Mouse (Mus musculus): Measurements from ENCODE around the gene Nup98. TPM values are rescaled to one million over a fixed set of nuclear protein-coding genes. Genes with fewer than 3 reads are reported as not detected.

The Nup98 gene
- polyA plus RNA-seq, 1 experiment = 16.1 TPM

DNA sequence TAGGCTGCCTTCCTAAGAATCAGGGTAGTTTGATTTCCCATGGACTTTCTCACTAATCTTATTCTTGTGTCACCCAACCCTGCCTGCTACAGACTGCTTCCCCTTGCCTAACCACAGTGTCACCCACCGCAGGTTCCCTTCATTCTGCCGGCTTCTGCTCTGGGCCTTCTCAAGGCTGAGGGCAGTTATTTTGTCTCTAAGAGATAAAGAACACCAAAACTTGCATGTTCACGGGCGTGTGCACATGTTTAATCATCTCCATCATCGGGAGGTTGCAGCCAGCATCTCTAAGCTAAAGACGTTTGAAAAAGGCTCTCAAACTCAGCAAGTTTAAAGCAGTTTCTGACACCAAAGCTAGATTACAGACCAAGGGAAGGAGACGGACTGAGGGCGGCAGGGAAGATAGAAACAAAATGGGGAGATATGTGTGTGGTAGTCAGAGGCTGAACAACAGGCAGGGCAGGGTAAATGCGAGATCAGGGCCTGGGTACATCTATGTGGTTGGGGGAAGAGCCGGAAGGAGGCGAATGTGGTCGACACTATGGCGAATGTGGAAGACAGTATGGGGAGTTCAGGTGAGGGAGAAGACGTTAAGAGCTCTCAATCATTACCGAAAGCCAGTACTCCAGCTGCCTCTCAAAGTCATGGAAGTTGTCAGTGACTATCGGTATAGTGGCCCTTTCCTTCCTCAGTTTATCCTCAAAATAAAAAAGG is 38.9 kb upstream of the Nup98 start:
- Histone ChIP-seq H3K4me2 (ENCODE audit: low read depth) (peak overlapping the region; percentile 90), H3K4me3 (peak overlapping the region; percentile 79), H3K27me3 (ENCODE audit: control insufficient read depth, insufficient read depth, insufficient read length) (no peaks in the 10 kb centered on the region), H3K36me3 (ENCODE audit: control insufficient read depth, insufficient read depth) (no peaks in the 10 kb centered on the region), H3ac (ENCODE audit: control insufficient read depth, insufficient read length) (peak overlapping the region; percentile 60), H3K79me2 (ENCODE audit: control insufficient read depth, insufficient read depth) (peaks cover 58% of the 10 kb centered on the region)
- TF ChIP-seq MAX (IDR thresholded peaks at IDR 0.05; ENCODE audit: low read depth) = no peak
- no peak for TF ChIP-seq TCF3 (IDR thresholded peaks at IDR 0.05; ENCODE audit: insufficient read length, low read depth)
- no peak for TF ChIP-seq POLR2A (IDR thresholded peaks at IDR 0.05; ENCODE audit: insufficient read length, low read depth)
- TF ChIP-seq POLR2AphosphoS2 (IDR thresholded peaks at IDR 0.05; ENCODE audit: insufficient read length, low read depth) = no peak
- TF ChIP-seq USF1 (IDR thresholded peaks at IDR 0.05; ENCODE audit: low read depth) = no peak
- no peak for TF ChIP-seq E2F4 (IDR thresholded peaks at IDR 0.05; ENCODE audit: insufficient read depth)
- TF ChIP-seq SRF (IDR thresholded peaks at IDR 0.05; ENCODE audit: control insufficient read depth, insufficient read length, low read depth) = no peak
- no peak for TF ChIP-seq REST (IDR thresholded peaks at IDR 0.05; ENCODE audit: insufficient read depth, insufficient read length)
- TF ChIP-seq TCF12 (IDR thresholded peaks at IDR 0.05; ENCODE audit: insufficient read depth, poor library complexity, severe bottlenecking) = no peak
- TF ChIP-seq MYOG (IDR thresholded peaks at IDR 0.05; ENCODE audit: control insufficient read depth in 1 of 3, insufficient read depth in 1 of 3, insufficient read length in 2 of 3, low read depth in 2 of 3) = no peak
- no peak for TF ChIP-seq CEBPB (IDR thresholded peaks at IDR 0.05; ENCODE audit: insufficient read depth, poor library complexity, severe bottlenecking)
- TF ChIP-seq MYOD1 (IDR thresholded peaks at IDR 0.05; ENCODE audit: control insufficient read depth in 1 of 3, insufficient read length in 2 of 3, low read depth in 2 of 3) = no peak

DNA sequence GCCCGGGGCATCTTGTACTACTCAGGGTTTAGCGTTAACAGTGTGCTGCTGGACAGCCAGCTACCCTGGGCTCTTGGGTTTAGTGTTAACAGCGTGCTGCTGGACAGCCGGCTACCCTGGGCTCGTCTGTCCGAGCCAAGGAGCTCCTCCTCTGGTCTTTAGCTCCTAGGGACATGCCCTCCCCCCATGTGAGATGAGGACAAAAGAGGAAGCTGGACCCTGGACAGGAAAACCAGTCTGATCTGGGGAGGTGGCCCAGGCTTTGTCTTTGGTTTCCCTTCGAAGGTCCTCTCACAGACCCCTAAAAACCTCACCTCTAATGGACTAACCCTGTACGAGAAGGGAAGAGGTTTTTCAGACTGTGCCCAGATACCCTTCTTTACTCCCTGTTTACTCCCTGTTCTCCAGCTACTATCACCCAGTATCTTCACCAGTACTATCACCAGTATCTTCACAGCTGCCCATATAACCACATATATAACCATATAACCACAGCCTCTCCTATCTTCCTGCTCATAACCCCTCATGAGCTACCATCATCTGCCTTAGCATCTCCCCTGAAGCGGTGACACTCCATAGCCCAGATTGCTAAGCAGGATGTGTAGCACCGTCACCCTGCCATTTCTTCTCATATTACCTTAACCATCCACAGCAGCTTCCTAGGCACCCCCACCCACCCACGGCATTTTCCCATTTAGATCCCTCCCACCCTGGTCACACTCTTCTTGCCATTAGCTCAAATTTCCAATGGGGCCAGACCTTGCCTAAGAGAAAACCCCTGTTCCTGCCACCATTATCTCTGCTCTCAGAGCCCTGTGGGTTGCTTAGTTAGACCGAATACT is 37.2 kb upstream of the Nup98 start:
- H3ac ChIP-seq (ENCODE audit: control insufficient read depth, insufficient read length) = no peak overlapping the region
- peaks cover 70% of the 10 kb centered on the region for H3K79me2 ChIP-seq (ENCODE audit: control insufficient read depth, insufficient read depth)
- H3K36me3 ChIP-seq (ENCODE audit: control insufficient read depth, insufficient read depth) = no peaks in the 10 kb centered on the region
- no peaks in the 10 kb centered on the region for H3K27me3 ChIP-seq (ENCODE audit: control insufficient read depth, insufficient read depth, insufficient read length)
- no peak for TF ChIP-seq POLR2AphosphoS2 (IDR thresholded peaks at IDR 0.05; ENCODE audit: insufficient read length, low read depth)
- no peak for TF ChIP-seq TCF12 (IDR thresholded peaks at IDR 0.05; ENCODE audit: insufficient read depth, poor library complexity, severe bottlenecking)
- no peak for TF ChIP-seq MAX (IDR thresholded peaks at IDR 0.05; ENCODE audit: low read depth)
- TF ChIP-seq REST (IDR thresholded peaks at IDR 0.05; ENCODE audit: insufficient read depth, insufficient read length) = no peak
- TF ChIP-seq TCF3 (IDR thresholded peaks at IDR 0.05; ENCODE audit: insufficient read length, low read depth) = no peak
- no peak for TF ChIP-seq E2F4 (IDR thresholded peaks at IDR 0.05; ENCODE audit: insufficient read depth)
- no peak for TF ChIP-seq MYOD1 (IDR thresholded peaks at IDR 0.05; ENCODE audit: control insufficient read depth in 1 of 3, insufficient read length in 2 of 3, low read depth in 2 of 3)
- no peak for TF ChIP-seq USF1 (IDR thresholded peaks at IDR 0.05; ENCODE audit: low read depth)
- no peak for TF ChIP-seq POLR2A (IDR thresholded peaks at IDR 0.05; ENCODE audit: insufficient read length, low read depth)
- TF ChIP-seq MYOG (IDR thresholded peaks at IDR 0.05; ENCODE audit: control insufficient read depth in 1 of 3, insufficient read depth in 1 of 3, insufficient read length in 2 of 3, low read depth in 2 of 3) = no peak
- no peak for TF ChIP-seq SRF (IDR thresholded peaks at IDR 0.05; ENCODE audit: control insufficient read depth, insufficient read length, low read depth)
- no peak for TF ChIP-seq CEBPB (IDR thresholded peaks at IDR 0.05; ENCODE audit: insufficient read depth, poor library complexity, severe bottlenecking)
- peak overlapping the region; percentile 90 for H3K4me2 ChIP-seq (ENCODE audit: low read depth)
- H3K4me3 ChIP-seq = peak overlapping the region; percentile 79

DNA sequence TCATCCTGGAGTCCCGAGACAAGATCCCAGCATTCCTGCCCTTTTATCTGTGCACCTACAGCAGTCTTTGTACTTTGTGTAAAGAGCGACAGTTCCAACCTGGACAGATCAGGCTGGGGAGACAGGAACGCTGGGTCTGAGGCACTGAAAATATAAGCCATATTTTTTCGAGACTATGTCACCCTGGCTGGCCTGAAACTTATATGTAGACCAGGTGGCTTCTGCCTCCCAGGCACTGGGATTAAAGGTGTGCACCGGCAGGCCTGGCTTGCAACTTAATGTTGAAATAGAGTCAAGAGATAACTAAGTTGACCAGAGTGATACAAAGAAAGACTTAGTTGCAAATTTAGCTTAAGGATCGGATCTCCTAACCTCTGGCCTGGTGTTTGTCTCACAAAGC is 36.3 kb upstream of the Nup98 start:
- no peak overlapping the region for H3K4me3 ChIP-seq
- peak overlapping the region; percentile 26 for H3K4me2 ChIP-seq (ENCODE audit: low read depth)
- H3ac ChIP-seq (ENCODE audit: control insufficient read depth, insufficient read length) = no peak overlapping the region
- TF ChIP-seq REST (IDR thresholded peaks at IDR 0.05; ENCODE audit: insufficient read depth, insufficient read length) (no peak), MYOG (IDR thresholded peaks at IDR 0.05; ENCODE audit: control insufficient read depth in 1 of 3, insufficient read depth in 1 of 3, insufficient read length in 2 of 3, low read depth in 2 of 3) (no peak), POLR2AphosphoS2 (IDR thresholded peaks at IDR 0.05; ENCODE audit: insufficient read length, low read depth) (no peak)
- H3K79me2 ChIP-seq (ENCODE audit: control insufficient read depth, insufficient read depth) = peaks cover 79% of the 10 kb centered on the region
- no peaks in the 10 kb centered on the region for H3K36me3 ChIP-seq (ENCODE audit: control insufficient read depth, insufficient read depth)
- no peaks in the 10 kb centered on the region for H3K27me3 ChIP-seq (ENCODE audit: control insufficient read depth, insufficient read depth, insufficient read length)

DNA sequence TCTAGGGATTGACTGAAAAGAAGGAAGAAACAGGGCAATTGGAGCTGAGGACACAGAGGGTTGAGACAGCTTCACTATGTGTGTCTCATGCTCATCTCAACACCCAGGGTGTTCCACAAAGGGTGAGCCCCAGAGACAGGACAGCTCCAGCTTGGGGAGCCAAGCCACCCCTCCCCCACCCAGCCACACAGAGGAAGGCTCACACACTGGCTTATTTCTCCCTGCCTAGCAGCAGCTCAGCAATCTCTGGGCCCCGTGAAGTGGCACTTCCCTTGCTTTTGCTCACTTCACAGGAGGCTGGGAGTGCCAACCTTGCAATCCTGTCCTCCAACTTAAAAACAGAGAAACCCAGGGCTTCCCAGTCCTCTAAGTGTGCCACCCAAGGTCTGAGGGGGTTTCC is 35.8 kb upstream of the Nup98 start:
- TF ChIP-seq MYOG (IDR thresholded peaks at IDR 0.05; ENCODE audit: control insufficient read depth in 1 of 3, insufficient read depth in 1 of 3, insufficient read length in 2 of 3, low read depth in 2 of 3) (no peak), CEBPB (IDR thresholded peaks at IDR 0.05; ENCODE audit: insufficient read depth, poor library complexity, severe bottlenecking) (no peak), SRF (IDR thresholded peaks at IDR 0.05; ENCODE audit: control insufficient read depth, insufficient read length, low read depth) (no peak), MYOD1 (IDR thresholded peaks at IDR 0.05; ENCODE audit: control insufficient read depth in 1 of 3, insufficient read length in 2 of 3, low read depth in 2 of 3) (no peak), REST (IDR thresholded peaks at IDR 0.05; ENCODE audit: insufficient read depth, insufficient read length) (no peak), USF1 (IDR thresholded peaks at IDR 0.05; ENCODE audit: low read depth) (no peak), E2F4 (IDR thresholded peaks at IDR 0.05; ENCODE audit: insufficient read depth) (no peak), POLR2A (IDR thresholded peaks at IDR 0.05; ENCODE audit: insufficient read length, low read depth) (no peak), TCF3 (IDR thresholded peaks at IDR 0.05; ENCODE audit: insufficient read length, low read depth) (no peak), POLR2AphosphoS2 (IDR thresholded peaks at IDR 0.05; ENCODE audit: insufficient read length, low read depth) (no peak), MAX (IDR thresholded peaks at IDR 0.05; ENCODE audit: low read depth) (no peak), TCF12 (IDR thresholded peaks at IDR 0.05; ENCODE audit: insufficient read depth, poor library complexity, severe bottlenecking) (no peak)
- Histone ChIP-seq H3K79me2 (ENCODE audit: control insufficient read depth, insufficient read depth) (peaks cover 81% of the 10 kb centered on the region), H3K27me3 (ENCODE audit: control insufficient read depth, insufficient read depth, insufficient read length) (no peaks in the 10 kb centered on the region), H3ac (ENCODE audit: control insufficient read depth, insufficient read length) (no peak overlapping the region), H3K4me2 (ENCODE audit: low read depth) (peak overlapping the region; percentile 26), H3K36me3 (ENCODE audit: control insufficient read depth, insufficient read depth) (peaks cover 1% of the 10 kb centered on the region), H3K4me3 (no peak overlapping the region)
